Mouse (Mus musculus) testis, adult 2 months (tissue): ENCODE measurements around the gene Dntt.

Experiments used
- CTCF ChIP-seq: fragments of 200-500 bp; IDR thresholded peaks from 2 replicates; pipeline ENCODE4 v1.5.1; 2012; ENCODE audit warnings: low read depth, mild to moderate bottlenecking, inconsistent platforms, low read length, moderate library complexity; ENCODE audit not compliant: control insufficient read depth, insufficient read depth, insufficient replicate concordance
- POLR2A ChIP-seq: fragments of 200-500 bp; IDR thresholded peaks from 2 replicates; pipeline ENCODE4 v1.6.1; 2012; ENCODE audit warnings: low read depth, mild to moderate bottlenecking, inconsistent platforms, low read length, moderate library complexity; ENCODE audit not compliant: control insufficient read depth

DNA sequence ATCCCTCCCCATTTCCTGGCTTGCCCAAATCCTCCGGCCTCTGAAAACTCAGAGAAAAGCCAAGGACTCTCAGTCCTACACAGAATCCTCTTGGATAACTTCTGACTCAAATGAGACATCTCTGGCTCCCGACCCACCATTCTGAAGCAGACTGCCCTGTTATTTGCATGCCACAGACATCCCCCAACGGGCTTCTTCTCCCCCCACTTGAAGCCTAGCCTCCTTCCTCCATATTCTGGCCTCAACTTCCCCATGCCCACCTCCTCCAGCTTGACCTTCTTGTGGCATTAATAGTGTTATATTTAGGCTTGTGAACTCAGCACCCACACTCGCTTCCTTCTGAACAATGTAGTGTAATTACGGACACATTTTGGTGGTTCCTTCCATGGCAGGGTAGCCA is 48.4 kb upstream of the Dntt start:
- TF ChIP-seq POLR2A (no peak), CTCF (no peak)
